Mouse (Mus musculus) liver, adult (tissue): ENCODE data around the gene Kantr.

Experiments used
- GATA4 ChIP-seq: IDR thresholded peaks from 2 replicates; pipeline ENCODE4 v1.6.1; 2014; ENCODE audit warnings: mild to moderate bottlenecking, low read length; ENCODE audit not compliant: insufficient replicate concordance

The Kantr gene

GRCm38 (mm10) chrX:152326996-152327688, at the start of gene Kantr:
Gene Kantr (minus strand): TSS chrX:152327495.
- TF ChIP-seq GATA4, result no peak

- TF ChIP-seq GATA4, result no peak
Observed at GRCm38 (mm10) chrX:152368397-152369273, 41.3 kb upstream of the Kantr start, which contains the start of gene Gpr173. Gene Gpr173 (minus strand): TSS chrX:152368704.

DNA sequence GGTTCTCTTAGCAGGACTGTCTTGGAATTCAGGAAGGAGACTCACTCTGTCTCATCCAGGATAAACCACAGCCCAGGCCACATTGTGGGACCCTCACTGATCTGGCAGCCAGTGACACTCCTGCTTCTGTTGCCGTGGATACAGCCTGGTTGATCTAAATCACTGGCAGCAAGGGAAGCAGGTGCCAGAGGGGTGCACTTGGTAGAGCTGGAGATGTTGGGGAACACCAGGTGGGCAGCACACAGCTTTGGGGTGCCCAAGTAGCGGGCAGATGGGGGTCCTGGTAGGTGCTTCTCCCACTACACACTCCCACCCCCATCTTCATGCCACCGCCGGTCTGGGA, 40.7 kb upstream of the Kantr start:
- TF ChIP-seq GATA4, result no peak

- no peak for TF ChIP-seq GATA4
Observed at GRCm38 (mm10) chrX:152366418-152366817, 39.1 kb upstream of the Kantr start.

- TF ChIP-seq GATA4, result no peak
Observed at GRCm38 (mm10) chrX:152352553-152353153, 25.4 kb upstream of the Kantr start.

DNA sequence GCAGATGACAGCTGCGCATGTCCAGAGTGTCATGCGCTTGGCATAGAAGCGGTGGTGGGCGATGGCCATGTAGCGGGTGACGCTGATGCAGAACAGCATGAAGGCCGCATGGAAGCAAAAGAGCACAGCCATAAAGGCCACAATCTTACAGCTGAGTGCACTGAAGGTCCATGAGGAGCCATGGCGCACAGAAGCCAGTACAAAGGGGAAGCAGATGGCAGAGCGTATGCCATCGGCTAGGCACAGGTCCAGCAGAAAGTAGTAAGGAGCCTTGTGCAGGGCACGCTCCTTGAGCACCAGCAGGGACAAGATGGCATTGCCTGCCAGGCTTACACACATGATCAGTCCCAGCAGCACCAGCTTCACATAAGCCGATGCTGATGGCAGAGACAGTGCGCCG, 19.7 kb upstream of the Kantr start:
- no peak for TF ChIP-seq GATA4

DNA sequence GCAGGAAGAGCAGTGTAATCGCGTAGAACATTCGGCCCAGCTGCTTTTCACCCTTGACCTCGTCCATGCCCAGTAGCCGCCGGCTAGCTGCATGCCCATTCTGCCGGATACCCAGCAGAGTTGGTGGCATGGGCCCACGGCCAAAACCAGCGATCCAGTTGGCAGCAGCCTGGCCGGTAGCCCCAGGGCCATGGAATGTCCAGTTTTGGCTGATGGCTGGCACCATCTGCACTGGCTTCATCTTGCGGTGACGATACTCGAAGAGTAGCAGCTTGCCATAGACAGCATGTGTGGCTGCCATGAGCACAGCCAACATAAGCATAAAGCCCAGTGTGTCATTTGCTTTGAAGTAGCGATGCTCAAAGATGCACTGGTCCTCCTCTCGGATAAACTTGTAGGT, 19.3 kb upstream of the Kantr start:
- TF ChIP-seq GATA4, result no peak

DNA sequence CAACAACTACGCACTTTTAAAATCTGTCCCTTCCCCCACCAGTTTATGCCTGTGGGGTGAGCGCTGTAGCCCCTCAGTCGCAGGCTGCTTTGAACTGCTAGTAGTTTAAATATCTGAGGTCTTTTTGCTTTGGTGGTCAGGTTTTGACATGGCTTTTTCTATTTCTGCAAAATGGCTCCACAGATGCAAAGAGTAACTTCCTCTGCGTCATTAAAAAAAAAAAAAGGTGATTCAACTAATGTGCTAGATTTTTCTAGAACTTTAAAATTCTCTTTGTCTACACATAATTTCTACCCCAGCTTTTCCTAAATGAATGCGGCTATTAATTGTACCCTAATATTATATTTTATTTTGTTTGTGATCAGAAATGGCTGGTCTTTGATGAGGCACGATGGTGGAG, 15.6 kb upstream of the Kantr start:
- TF ChIP-seq GATA4, result no peak

- no peak; the same call in 1 of the 2 replicates for TF ChIP-seq GATA4
Observed at GRCm38 (mm10) chrX:152342358-152342901, 15.1 kb upstream of the Kantr start, which contains the start of gene Tspyl2. Gene Tspyl2 (minus strand): TSS chrX:152342425.

DNA sequence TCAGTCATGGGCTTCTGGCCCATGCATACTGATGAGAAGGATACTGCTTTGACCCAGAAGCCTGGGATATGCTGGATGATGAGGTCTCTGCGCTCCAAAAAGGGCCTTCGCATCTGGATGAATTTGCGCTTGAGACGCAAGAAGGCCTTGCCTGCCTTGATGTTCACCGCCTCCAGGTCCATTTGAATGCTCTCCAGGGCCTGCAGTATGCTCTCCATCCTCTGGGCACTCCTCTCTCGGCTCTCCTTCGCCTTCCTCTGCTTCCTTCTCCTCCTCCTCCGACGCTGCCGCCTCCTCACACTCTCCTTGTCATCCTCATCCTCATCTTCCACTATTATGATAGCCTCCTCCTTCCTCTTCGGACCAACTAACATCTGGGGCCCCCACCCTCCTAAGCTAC, 14.2 kb upstream of the Kantr start:
- no peak for TF ChIP-seq GATA4

DNA sequence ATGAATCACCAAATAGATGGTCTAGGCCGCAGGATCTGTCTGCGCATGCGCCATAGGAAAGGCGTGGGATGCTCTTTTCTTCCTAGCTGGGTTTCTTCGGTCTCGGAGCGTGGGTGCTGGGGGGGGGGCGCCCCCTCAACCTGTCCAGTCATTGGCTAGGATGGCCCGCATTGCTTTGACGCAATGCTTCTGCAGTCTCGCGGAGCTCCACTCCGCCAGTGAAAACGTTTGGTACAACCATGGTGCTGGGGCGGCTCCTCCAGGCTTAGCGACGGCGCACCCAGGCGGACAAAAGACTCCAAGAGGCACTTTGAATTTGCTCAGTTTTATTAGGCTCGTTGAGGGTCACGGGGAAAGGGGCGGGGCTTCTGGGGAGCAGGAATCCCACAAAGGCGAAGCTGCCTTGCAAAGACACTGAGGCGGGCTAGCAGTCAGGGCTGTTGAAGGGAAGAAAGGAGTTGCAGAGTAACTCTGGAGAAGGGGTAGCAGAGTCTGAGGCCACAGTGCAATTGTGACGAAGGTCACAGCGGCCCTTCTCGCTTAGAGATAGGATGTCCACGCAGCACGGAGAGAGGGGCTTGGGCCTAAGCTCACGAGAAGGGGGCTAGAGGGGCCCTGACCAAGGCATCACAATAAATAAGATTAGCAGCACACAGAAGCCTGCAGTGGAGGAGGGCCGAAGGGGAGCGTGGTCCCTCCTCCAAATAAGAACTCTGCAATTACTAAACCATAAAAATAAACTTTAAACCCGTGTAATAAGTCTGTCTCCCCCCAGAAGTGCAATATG, 9.4 kb upstream of the Kantr start:
- TF ChIP-seq GATA4, result no peak

- TF ChIP-seq GATA4, result no peak
Observed at GRCm38 (mm10) chrX:152327689-152328052, 376 bp upstream of the Kantr start.

DNA sequence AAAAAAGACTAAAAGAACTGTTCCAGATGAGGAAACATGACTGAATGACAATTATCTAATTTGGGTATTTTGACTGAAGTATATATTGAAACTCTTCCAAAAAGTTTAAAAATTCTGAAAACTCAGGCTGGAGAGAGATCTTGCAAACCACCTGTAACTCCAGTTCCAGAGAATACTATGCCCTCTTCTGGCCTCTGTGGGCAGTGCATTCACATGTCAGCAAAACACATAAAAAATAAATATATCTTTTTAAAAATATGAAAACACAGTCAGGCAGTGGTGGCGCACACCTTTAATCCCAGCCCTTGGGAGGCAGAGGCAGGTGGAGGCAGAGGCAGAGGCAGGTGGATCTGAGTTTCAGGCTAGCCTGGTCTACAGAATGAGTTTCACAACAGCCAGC, 3.7 kb downstream of the Kantr start:
- no peak for TF ChIP-seq GATA4

GRCm38 (mm10) chrX:152322776-152323175, 4.5 kb downstream of the Kantr start:
- TF ChIP-seq GATA4, result no peak

GRCm38 (mm10) chrX:152320535-152320934, 6.8 kb downstream of the Kantr start:
- TF ChIP-seq GATA4, result no peak
